Mouse (Mus musculus) cerebellum, postnatal 25 days (tissue): ENCODE results near the gene Efhd1.
A peak's percentile ranks its signal among the peaks of the same experiment; 100 is the strongest.

Experiments
- DNase-seq, 2 experiments: peaks; one replicate each; pipeline ENCODE4 v3.0.0; 2021; ENCODE audit warnings: mixed read lengths in 2 of 2

Efhd1 gene

GRCm38 (mm10) chr1:87312681-87313080, 48.5 kb downstream of the Efhd1 start:
- DNase-seq, result no peak

- no peak for DNase-seq
Observed at GRCm38 (mm10) chr1:87313116-87313515, 49.0 kb downstream of the Efhd1 start.

- no peak for DNase-seq
Observed at GRCm38 (mm10) chr1:87313843-87314570, 49.8 kb downstream of the Efhd1 start.

- DNase-seq, result no peak
Observed at GRCm38 (mm10) chr1:87315431-87315830, 51.3 kb downstream of the Efhd1 start.

DNA sequence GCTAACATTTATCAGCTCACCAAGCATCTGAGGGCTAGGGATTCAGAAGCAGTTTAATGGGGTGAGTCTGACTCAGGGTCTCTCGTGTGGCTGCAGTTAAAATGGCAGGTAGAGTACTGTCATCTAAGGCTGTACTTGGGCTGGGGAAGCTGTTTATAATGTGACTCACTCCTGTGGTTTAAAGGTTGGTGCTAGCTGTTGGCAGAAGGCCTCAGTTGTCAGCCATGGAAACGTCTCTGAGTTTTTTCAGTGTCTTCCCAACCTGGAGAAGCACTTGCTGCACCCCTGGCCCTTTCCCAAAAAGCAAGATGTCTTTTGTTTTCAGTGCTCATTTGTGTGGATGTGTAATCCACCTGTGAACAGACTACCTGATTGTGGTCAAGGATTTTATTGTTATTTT, 51.7 kb downstream of the Efhd1 start:
- DNase-seq, result no peak

DNA sequence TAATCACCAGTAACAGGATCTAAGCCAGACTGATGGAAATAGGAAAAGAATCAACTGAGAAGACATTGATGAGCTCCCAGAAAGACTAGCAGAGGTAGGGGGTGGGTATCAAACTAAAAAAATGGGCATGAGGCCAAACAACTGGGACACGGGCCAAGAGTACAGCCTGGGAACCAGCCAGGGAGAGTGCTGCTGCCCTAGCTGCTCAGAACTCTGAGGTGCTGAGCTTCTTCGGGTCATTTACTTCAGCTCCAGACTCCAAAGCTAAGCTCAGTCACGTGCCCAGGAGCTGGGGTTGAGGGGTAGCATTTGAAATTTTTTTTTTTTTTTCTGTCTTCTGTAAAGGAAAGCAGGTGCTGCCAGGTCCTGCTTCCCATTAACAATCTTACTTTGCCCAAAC, 52.5 kb downstream of the Efhd1 start:
- DNase-seq, result peak; percentile 18 to 50

GRCm38 (mm10) chr1:87321071-87321470, 56.9 kb downstream of the Efhd1 start:
- DNase-seq, result no peak

GRCm38 (mm10) chr1:87322778-87323177, 58.6 kb downstream of the Efhd1 start:
- DNase-seq, result no peak

DNA sequence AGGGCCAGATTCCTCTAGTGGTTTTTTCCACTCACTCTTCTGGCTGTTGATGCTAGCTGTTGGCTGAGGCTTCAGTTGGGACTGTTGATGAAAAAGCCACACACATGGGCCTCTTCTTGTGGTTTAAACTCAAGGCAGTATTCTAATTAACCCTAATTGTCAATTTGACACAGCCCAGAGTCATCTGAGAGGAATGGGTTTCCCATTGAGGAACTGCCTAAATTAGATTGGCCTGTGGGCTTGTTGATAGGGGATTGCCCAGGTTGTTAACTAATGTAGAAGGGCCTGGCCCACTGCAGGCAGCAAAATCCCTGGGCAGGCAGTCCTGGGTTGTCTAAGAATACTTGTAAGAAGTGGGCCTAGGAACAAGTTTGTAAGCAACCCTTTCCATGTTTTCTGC, 60.5 kb downstream of the Efhd1 start:
- no peak for DNase-seq

GRCm38 (mm10) chr1:87326742-87327163, 62.6 kb downstream of the Efhd1 start, which contains the start of gene Gigyf2:
TSS of gene Gigyf2 (plus strand) at chr1:87326998.
- DNase-seq, result peak; percentile 96 to 98

DNA sequence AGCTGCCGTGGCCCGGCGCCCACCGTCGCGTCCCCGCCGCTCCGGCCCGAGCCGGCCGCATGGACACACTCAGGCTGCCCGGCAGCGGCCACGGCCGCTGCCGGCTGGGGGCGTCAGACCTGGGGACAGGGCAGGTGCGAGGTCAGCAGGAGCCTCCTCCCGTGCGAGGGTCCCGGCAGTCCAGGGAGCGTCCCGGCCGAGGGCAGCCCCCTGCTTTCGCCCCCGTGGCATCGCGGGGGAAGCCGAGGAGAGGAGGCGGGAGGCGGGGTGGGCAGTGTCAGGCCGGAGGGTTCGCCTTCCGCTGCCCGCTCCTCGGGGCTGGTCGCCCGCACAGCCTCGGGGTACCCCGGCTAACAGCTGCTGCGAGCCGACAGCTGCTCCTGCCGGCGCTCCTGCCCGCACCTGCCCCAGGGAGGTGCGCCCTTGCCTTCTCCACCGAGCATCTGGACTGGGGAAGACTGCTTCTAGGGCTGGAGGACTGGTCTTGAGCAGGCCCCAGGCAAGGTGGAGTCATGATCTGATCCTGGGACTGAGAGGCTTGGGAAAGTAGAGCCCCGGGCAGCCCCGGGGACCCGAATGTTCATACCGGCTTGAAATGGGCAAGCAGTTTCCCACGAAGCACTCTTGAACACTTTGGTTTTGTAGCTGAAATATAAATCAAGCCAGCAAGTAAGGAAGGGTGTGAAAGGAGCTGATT, 63.1 kb downstream of the Efhd1 start:
- DNase-seq, result peak in 1 of 2 experiments; percentile 71

DNA sequence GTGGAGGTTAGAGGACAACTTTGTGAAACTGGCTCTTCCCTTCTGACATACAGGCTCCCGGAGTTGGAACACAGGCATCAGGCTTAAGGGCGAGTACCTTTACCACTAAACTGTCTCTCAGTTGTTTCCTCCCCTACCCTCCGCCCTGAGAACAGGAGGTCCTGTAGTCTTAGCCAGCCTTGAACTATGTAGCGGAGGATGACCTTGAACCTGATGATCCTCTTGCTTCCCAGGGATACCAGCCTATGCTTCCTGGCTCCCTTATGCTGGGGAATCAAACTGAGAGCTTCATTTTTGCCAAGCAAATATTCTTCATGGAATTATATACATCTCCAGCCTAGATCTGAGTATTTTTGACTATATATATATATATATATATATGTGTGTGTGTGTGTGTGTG, 67.6 kb downstream of the Efhd1 start:
- DNase-seq, result no peak

- DNase-seq, result peak in 1 of 2 experiments; percentile 29
Observed at GRCm38 (mm10) chr1:87350576-87350975, 86.4 kb downstream of the Efhd1 start.

GRCm38 (mm10) chr1:87360276-87360675, 96.1 kb downstream of the Efhd1 start:
- DNase-seq, result no peak
